Mouse (Mus musculus) ES-E14 (cell line): ENCODE measurements around the gene Olfr693.

ENCODE experiments used
- HCFC1 ChIP-seq: IDR thresholded peaks from 2 replicates; pipeline ENCODE4 v1.6.1; 2012; ENCODE audit warnings: low read length, inconsistent platforms, borderline replicate concordance; ENCODE audit not compliant: insufficient read depth
- ZC3H11A ChIP-seq: IDR thresholded peaks from 2 replicates; pipeline ENCODE4 v1.6.1; 2012; ENCODE audit warnings: low read depth, mild to moderate bottlenecking, inconsistent platforms, low read length, borderline replicate concordance
- ZNF384 ChIP-seq: IDR thresholded peaks from 2 replicates; pipeline ENCODE4 v1.6.1; 2012; ENCODE audit warnings: low read depth, low read length, inconsistent platforms

- TF ChIP-seq ZNF384 (no peak), HCFC1 (no peak), ZC3H11A (no peak)
These were observed 30.6 kb downstream of the Olfr693 start for GRCm38 (mm10) chr7:106649774-106650173.
